Comparison of ENCODE assay signal across 11 mouse cellular contexts in the genomic region with DNA sequence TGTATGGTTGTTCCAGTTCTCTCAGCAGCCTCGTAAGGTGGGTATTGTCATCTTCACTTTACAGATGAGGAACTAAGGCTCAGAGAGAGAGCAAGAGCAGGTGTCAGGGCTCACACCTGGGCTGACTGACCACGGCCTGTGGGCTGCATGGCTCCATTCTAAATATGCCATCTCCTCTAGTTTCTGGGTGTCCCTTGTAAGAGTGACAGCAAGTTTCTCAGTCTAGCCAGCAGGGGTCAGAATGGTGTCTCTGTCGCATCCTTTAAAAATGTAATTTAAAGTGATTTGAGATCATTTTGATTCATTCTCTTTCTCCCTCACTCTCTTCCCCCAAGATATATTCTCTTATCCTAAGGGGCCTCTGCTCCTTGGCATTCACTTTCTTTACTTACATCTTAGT. TPM values are rescaled to one million over a fixed set of nuclear protein-coding genes. Genes with fewer than 3 reads are reported as not detected.
DNase-seq lines count a peak whose midpoint lies in the region; ATAC-seq lines count a peak whose summit lies in the region.
"Had no signal": no experiment of that assay in that cellular context is flagged by ENCODE, and none has a peak within 500 bp of the region (broad histone marks: within the 10 kb centered on the region; RNA-seq: fewer than 3 reads in every experiment).

No protein-coding gene starts in this region.

- no peak overlapping the region for H3K4me2 ChIP-seq in kidney, embryonic 14.5 days (replicated peaks; ENCODE audit: low read depth, low read length)
- H3K4me2 ChIP-seq: heart, embryonic 15.5 days; kidney, embryonic 15.5 days had no signal

- WGBS in kidney, embryonic 14.5 days, result 76% methylated on average over 3 of the region's 3 CpGs

- no peak overlapping the region for H3K27ac ChIP-seq in kidney, embryonic 14.5 days (ENCODE audit: low read depth, low read length)
- H3K27ac ChIP-seq: heart, embryonic 15.5 days; kidney, embryonic 15.5 days had no signal

- peak; percentile 22 for DNase-seq in kidney, postnatal 10 days
- DNase-seq in 3T3-L1 (ENCODE audit: low read depth, low spot score) (peak; percentile 34), 416B (ENCODE audit: low read depth) (peak; percentile 36)
- DNase-seq in embryo, embryonic 11 days, result no peak
- DNase-seq in left cerebral cortex, postnatal 4 days, result no peak
- DNase-seq in gastrocnemius, postnatal 4 days (ENCODE audit: low spot score in 2 of 2), result no peak

- H3K27me3 ChIP-seq in kidney, embryonic 14.5 days (ENCODE audit: control insufficient read depth, insufficient read depth, low read length), result no peaks in the 10 kb centered on the region
- H3K27me3 ChIP-seq: heart, embryonic 15.5 days; kidney, embryonic 15.5 days; megakaryocyte, embryonic 14.5 days had no signal

- ATAC-seq in kidney, embryonic 14.5 days (ENCODE audit: low FRiP score, low TSS enrichment), result no peak
- 0 out of 2 replicates have a peak, but pooled peaks have one; percentile 25 for ATAC-seq in granulocyte monocyte progenitor cell, adult 5-6 weeks (replicated peaks; ENCODE audit: poor library complexity, severe bottlenecking)

- no peak overlapping the region for H3K4me3 ChIP-seq in kidney, embryonic 14.5 days (ENCODE audit: low read length)
- H3K4me3 ChIP-seq: heart, embryonic 15.5 days; kidney, embryonic 15.5 days; megakaryocyte, embryonic 14.5 days had no signal

- intact Hi-C loops in left cerebral cortex, postnatal 4 days (cut with DNase I), result loop anchor here (5.0 to 10.0 kb wide), 2 partner anchors 75 to 452 kb away; partner anchors contain the start of gene Actrt3

- H3K9me3 ChIP-seq in kidney, embryonic 14.5 days (ENCODE audit: control insufficient read depth, low read length), result no peaks in the 10 kb centered on the region
- H3K9me3 ChIP-seq: heart, embryonic 15.5 days; kidney, embryonic 15.5 days; megakaryocyte, embryonic 14.5 days had no signal

- no peaks in the 10 kb centered on the region for H3K4me1 ChIP-seq in kidney, embryonic 14.5 days (ENCODE audit: control insufficient read depth, insufficient read depth, low read length)
- H3K4me1 ChIP-seq: heart, embryonic 15.5 days; kidney, embryonic 15.5 days; megakaryocyte, embryonic 14.5 days had no signal

- H3K9ac ChIP-seq in kidney, embryonic 14.5 days (ENCODE audit: low read depth, low read length), result no peak overlapping the region
- H3K9ac ChIP-seq: heart, embryonic 15.5 days; kidney, embryonic 15.5 days had no signal

- peaks cover 48% of the 10 kb centered on the region; the same call in 1 of the 2 replicates for H3K36me3 ChIP-seq in kidney, embryonic 14.5 days (ENCODE audit: control insufficient read depth, insufficient read depth, low read length)

RNA-seq across cellular contexts. Expression of gene Skil, which starts 47.6 kb away (rescaled TPM):
- 20.0 and 26.8 TPM in 2 replicates for polyA plus RNA-seq in kidney, embryonic 14.5 days (2014; fragmentation: Nextera tagmentation; extraction: Ambion mirVana)
- total RNA-seq in granulocyte monocyte progenitor cell, adult 5-6 weeks (2014; fragmentation: Nextera tagmentation), result 5.0 and 7.4 TPM in 2 replicates
- 9.2 and 10.5 TPM in 2 replicates for total RNA-seq in granulocyte monocyte progenitor cell, adult 5-6 weeks (2017)
- 10 to 100 TPM; 51.4 to 52.7 TPM for total RNA-seq in left cerebral cortex, postnatal 4 days (2021)
- total RNA-seq in gastrocnemius, postnatal 4 days (2021), result 10 to 100 TPM; 20.3 to 26.3 TPM

RNA-seq across cellular contexts. Expression of gene Prkci, which starts 51.7 kb away (rescaled TPM):
- polyA plus RNA-seq in kidney, embryonic 14.5 days (2014; fragmentation: Nextera tagmentation; extraction: Ambion mirVana), result 19.4 and 48.4 TPM in 2 replicates
- total RNA-seq in granulocyte monocyte progenitor cell, adult 5-6 weeks (2014; fragmentation: Nextera tagmentation), result 12.8 and 22.5 TPM in 2 replicates
- 16.0 and 19.6 TPM in 2 replicates for total RNA-seq in granulocyte monocyte progenitor cell, adult 5-6 weeks (2017)
- total RNA-seq in left cerebral cortex, postnatal 4 days (2021), result 10 to 100 TPM; 62.6 to 63.4 TPM
- total RNA-seq in gastrocnemius, postnatal 4 days (2021), result 10 to 100 TPM; 31.9 to 34.7 TPM

Comparison
In these comparisons a context has a peak if more than half of its experiments do, and no peak if none do; other contexts are left out.
1. DNase-seq: peak in kidney, postnatal 10 days (single experiment), 3T3-L1 (single experiment) and 416B (single experiment); none in embryo, embryonic 11 days (single experiment), left cerebral cortex, postnatal 4 days (single experiment) and gastrocnemius, postnatal 4 days (0 of 2).